Mouse (Mus musculus) embryo, embryonic 9.5 days (tissue): ENCODE measurements around the gene Appbp2.
"Not testable (repeated sequence)": the region's sequence is repeated elsewhere in the genome, so short reads cannot be mapped to it uniquely, and the experiment has no call there.

Experiments used
- DNase-seq: peaks from one replicate; pipeline ENCODE4 v3.0.0-alpha.2; 2017; ENCODE audit errors: extremely low spot score

Gene Appbp2

DNA sequence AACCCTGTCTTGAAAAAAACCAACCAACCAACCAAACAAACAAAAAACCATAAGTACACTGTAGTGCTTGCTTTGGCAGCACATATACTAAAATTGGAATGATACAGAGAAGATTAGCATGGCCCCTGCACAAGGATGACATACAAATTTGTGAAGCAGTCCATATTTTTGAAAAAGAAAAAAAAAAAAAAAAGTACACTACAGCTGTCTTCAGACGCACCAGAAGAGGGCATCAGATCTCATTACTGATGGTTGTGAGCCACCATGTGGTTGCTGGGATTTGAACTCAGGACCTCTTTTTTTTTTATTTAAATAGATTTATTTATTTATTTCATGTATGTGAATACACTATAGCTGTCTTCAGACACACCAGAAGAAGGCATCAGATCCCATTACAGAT, 71.9 kb downstream of the Appbp2 start:
- DNase-seq, result not testable (repeated sequence)

DNA sequence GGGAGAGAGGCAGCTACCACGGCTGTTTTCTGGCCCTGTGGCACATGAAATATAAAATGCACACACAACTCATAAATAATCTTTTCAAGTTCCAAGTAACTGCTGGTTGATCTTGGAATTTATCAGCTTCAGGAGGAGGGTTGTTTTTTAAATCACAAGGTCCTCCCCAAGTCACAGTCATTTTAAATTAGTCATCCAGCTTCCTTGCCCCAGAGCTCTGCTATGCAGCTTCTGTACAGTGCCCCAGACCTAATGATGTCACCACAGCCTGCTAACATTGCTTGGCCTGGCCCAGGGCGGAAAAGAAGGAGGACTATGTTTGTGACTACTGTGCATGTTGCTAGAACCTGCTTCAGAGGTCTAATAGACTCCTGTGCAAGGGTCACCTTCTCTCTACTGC, 77.6 kb downstream of the Appbp2 start:
- DNase-seq, result no peak

DNA sequence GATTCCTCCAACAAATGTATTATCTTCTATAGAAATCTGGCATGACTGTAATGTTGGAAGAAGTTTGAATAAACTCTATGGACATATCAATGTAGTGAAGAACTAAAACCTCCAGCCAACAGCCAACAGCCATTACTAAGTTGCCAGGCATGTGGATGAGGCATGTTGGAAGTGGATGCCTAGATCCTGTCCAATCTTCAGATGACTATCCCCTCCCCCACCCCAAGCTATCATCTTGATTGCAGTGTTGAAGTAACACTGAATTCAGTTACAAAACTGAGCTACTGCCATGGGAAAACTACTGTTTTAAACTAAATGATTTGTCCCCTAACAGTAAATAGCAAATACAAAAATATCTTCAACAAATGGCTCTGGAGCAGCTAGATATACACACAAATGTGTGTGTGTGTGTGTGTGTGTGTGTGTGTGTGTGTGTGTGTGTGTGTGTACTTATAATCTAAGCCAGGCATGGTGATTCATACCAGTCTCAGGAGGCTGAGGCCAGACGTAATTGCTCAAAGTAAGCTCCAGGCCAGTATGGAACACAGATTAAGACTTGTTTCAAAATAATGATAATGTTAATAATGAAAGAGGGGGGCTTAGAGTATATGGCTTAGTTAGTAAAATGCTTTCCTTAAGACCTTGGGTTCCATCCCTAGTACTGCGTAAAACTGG, 82.5 kb downstream of the Appbp2 start:
- no peak for DNase-seq

DNA sequence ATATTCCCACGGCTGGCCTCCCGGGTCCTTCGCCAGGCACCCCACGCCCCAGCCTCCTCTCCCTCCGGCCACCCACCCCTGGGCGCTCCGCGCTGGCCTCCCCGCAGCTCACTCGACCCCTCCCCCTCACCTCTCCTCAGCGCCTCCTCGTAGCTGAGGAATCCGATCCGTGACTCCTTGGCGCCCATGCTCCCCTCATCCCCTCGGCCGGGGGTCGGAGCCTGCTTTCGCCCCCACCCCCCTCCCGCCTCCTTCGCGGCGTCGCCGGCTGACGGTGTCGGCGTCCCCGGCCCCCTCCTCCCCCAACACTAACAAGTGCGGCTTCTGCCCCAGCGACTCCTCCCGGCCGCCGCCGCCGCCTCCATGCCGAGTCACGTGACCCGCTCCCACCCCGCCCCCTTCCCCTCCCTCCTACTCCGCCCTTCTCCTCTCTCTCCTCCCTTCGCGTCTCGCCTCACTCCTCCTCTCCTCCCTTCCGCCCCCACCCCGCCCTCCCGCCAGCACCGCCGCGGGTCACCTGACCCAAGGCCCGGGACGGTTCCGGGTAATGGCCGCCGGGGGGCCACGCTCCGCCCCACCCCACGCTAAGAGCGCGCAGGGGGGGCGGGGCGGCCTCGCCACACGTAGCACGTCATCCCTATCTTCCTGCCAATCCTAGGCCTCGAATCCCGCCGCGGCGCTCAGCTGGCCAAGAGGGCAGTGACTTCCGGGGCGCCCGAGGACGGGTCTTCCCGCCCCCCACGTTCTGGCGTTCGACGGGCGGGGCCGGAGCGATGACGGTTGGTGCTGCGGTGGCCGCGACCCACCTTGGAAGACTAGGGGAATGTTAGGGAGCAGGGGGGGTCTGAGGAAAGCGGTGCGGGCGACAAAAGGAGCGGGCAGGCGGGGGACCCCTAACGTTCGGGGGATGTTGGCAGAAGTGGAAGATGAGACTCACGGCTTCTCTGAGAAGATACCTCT, 95.1 kb downstream of the Appbp2 start, which contains the start of gene Usp32:
Gene Usp32 (minus strand): TSS at position 581 of the 960 bp plus-strand sequence.
- peak; percentile 99 for DNase-seq

DNA sequence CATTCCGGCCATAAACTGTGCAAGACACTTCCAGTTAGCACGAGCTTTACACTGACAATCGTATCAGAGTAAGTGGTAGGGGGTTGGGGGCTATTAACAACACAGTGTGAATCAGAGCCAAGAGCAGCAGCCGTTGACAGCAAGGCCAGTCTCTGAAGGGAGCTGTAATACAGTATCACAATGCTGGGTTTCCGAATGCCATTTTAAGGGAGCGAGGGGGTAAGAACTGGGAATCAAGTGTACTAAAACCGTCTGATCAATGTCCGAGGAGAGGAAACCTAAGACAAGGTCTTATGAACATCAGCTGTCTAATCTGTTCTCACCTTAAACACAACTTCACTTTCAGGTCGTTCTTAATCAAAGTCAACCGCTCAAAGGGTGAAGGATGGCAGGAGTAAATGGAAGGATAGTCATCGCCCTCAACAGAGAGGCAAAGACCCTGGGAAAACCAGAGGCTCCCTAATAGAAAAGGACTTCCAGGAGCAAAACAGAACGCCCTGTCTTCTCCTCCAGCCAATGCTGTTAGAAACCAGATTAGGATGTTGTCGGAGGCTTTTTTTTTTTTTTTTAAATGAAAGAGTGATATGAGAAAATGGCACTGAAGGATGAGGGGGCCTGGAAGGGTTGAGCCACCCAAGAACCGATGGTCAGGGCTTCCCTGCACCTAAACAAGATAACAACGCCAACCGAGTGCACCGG, 96.0 kb downstream of the Appbp2 start:
- DNase-seq, result peak; percentile 24
